In genomic region chr19:23361124-23361523, GRCm38 (mm10) we compare ENCODE assay signal across 10 mouse cellular contexts.
DNase-seq lines count a peak whose midpoint lies in the region; ATAC-seq lines count a peak whose summit lies in the region.
"Had no signal": no experiment of that assay in that cellular context is flagged by ENCODE, and none has a peak within 500 bp of the region (broad histone marks: within the 10 kb centered on the region; RNA-seq: fewer than 3 reads in every experiment).

No protein-coding gene starts in this region.

- no peak overlapping the region for H3K9ac ChIP-seq in forebrain, embryonic 13.5 days
- H3K9ac ChIP-seq in midbrain, embryonic 14.5 days (replicated peaks; ENCODE audit: low read length): no peak overlapping the region
- no peak overlapping the region for H3K9ac ChIP-seq in midbrain, embryonic 13.5 days (replicated peaks)
- H3K9ac ChIP-seq: lung, embryonic 15.5 days had no signal

- ATAC-seq in forebrain, embryonic 13.5 days: peak; percentile 88
- ATAC-seq in midbrain, embryonic 14.5 days (ENCODE audit: low FRiP score, low TSS enrichment): no peak
- no peak for ATAC-seq in midbrain, embryonic 13.5 days

- no peaks in the 10 kb centered on the region for H3K9me3 ChIP-seq in forebrain, embryonic 13.5 days (replicated peaks)
- no peaks in the 10 kb centered on the region for H3K9me3 ChIP-seq in forebrain, embryonic 10.5 days
- no peaks in the 10 kb centered on the region for H3K9me3 ChIP-seq in midbrain, embryonic 14.5 days (ENCODE audit: control insufficient read depth, low read length)
- H3K9me3 ChIP-seq in midbrain, embryonic 13.5 days: no peaks in the 10 kb centered on the region
- H3K9me3 ChIP-seq: lung, embryonic 15.5 days had no signal

- no peak overlapping the region for H3K4me2 ChIP-seq in forebrain, embryonic 13.5 days
- no peak overlapping the region for H3K4me2 ChIP-seq in midbrain, embryonic 14.5 days (ENCODE audit: low read length)
- no peak overlapping the region for H3K4me2 ChIP-seq in midbrain, embryonic 13.5 days (replicated peaks)
- H3K4me2 ChIP-seq: lung, embryonic 15.5 days had no signal

- 66% methylated on average over 4 of the region's 4 CpGs for WGBS in forebrain, embryonic 13.5 days
- 76% methylated on average over 4 of the region's 4 CpGs for WGBS in forebrain, embryonic 10.5 days
- 70% methylated on average over 4 of the region's 4 CpGs for WGBS in midbrain, embryonic 14.5 days
- WGBS in midbrain, embryonic 13.5 days: 57% methylated on average over 4 of the region's 4 CpGs

- DNase-seq in forebrain, embryonic 10.5 days (ENCODE audit: extremely low spot score, low spot score): no peak
- peak; percentile 42 for DNase-seq in midbrain, embryonic 14.5 days
- peak; percentile 76 to 81 for DNase-seq in layer of hippocampus, postnatal 10 days (ENCODE audit: low spot score in 2 of 2)
- DNase-seq in telencephalon, adult 2 months (ENCODE audit: low read depth, low spot score): peak; percentile 90
- no peak for DNase-seq in ovary, postnatal 10 days (ENCODE audit: low spot score)
- no peak for DNase-seq in adrenal gland, postnatal 14 days
- DNase-seq: retina, postnatal 1 day had no signal

- H3K36me3 ChIP-seq in forebrain, embryonic 13.5 days (ENCODE audit: poor library complexity, severe bottlenecking): no peaks in the 10 kb centered on the region
- no peaks in the 10 kb centered on the region for H3K36me3 ChIP-seq in forebrain, embryonic 10.5 days (replicated peaks)
- H3K36me3 ChIP-seq in midbrain, embryonic 14.5 days (ENCODE audit: control insufficient read depth, insufficient read depth, low read length): no peaks in the 10 kb centered on the region
- H3K36me3 ChIP-seq in midbrain, embryonic 13.5 days: no peaks in the 10 kb centered on the region
- H3K36me3 ChIP-seq: lung, embryonic 15.5 days had no signal

- H3K27me3 ChIP-seq in forebrain, embryonic 13.5 days: no peaks in the 10 kb centered on the region
- H3K27me3 ChIP-seq in forebrain, embryonic 10.5 days (ENCODE audit: poor library complexity, severe bottlenecking): no peaks in the 10 kb centered on the region
- H3K27me3 ChIP-seq in midbrain, embryonic 14.5 days (ENCODE audit: control insufficient read depth, insufficient read depth, low read length): no peaks in the 10 kb centered on the region
- H3K27me3 ChIP-seq in midbrain, embryonic 13.5 days: no peaks in the 10 kb centered on the region
- H3K27me3 ChIP-seq: lung, embryonic 15.5 days had no signal

- no peaks in the 10 kb centered on the region for H3K4me1 ChIP-seq in forebrain, embryonic 13.5 days
- H3K4me1 ChIP-seq in forebrain, embryonic 10.5 days: no peaks in the 10 kb centered on the region
- peaks cover 2% of the 10 kb centered on the region; the same call in 1 of the 2 replicates for H3K4me1 ChIP-seq in midbrain, embryonic 14.5 days (ENCODE audit: control insufficient read depth, insufficient read depth, low read length)
- no peaks in the 10 kb centered on the region for H3K4me1 ChIP-seq in midbrain, embryonic 13.5 days (replicated peaks)

- H3K4me3 ChIP-seq in forebrain, embryonic 13.5 days: no peak overlapping the region
- H3K4me3 ChIP-seq in forebrain, embryonic 10.5 days: no peak overlapping the region
- H3K4me3 ChIP-seq in midbrain, embryonic 14.5 days (replicated peaks; ENCODE audit: low read depth, low read length): no peak overlapping the region
- no peak overlapping the region for H3K4me3 ChIP-seq in midbrain, embryonic 13.5 days (replicated peaks)
- H3K4me3 ChIP-seq: lung, embryonic 15.5 days had no signal

- H3K27ac ChIP-seq in forebrain, embryonic 13.5 days: no peak overlapping the region
- H3K27ac ChIP-seq in forebrain, embryonic 10.5 days: no peak overlapping the region
- no peak overlapping the region for H3K27ac ChIP-seq in midbrain, embryonic 14.5 days (replicated peaks; ENCODE audit: low read depth, low read length)
- no peak overlapping the region for H3K27ac ChIP-seq in midbrain, embryonic 13.5 days
- H3K27ac ChIP-seq: lung, embryonic 15.5 days had no signal

Comparison
In these comparisons a context has a peak if more than half of its experiments do, and no peak if none do; other contexts are left out.
1. DNase-seq: peak in midbrain, embryonic 14.5 days (single experiment), layer of hippocampus, postnatal 10 days (2 of 2) and telencephalon, adult 2 months (single experiment); none in forebrain, embryonic 10.5 days (single experiment), ovary, postnatal 10 days (single experiment) and adrenal gland, postnatal 14 days (single experiment).